Mouse (Mus musculus): ENCODE measurements at regions not wholly inside any gene's neighbourhood (a gene's known extent, or its start where the extent isn't known, plus 50 kb on each side); places are given as distances from the start of the nearest gene placed in this dataset.

DNA sequence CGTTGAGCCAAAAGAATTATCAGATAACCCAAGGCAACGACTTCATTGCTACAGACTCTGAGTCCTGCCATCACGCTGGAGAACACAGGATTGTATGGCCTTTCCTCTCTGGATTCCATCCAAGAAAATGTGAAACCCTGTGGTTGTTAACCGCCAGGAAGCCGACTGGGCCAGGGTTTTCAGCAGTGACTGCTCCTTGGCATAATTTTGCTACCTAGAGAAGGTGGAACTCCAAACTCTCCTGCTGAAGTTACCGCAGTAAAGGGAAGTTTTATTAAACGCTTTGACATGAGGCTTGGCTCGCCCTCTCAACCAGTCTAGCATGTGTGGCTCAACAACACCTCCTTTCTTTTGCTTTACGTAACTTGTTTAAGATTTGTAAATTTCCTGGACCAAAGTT is 116.9 kb downstream of the Wif1 start:
- DNase-seq (ENCODE audit: low spot score) = no peak

DNA sequence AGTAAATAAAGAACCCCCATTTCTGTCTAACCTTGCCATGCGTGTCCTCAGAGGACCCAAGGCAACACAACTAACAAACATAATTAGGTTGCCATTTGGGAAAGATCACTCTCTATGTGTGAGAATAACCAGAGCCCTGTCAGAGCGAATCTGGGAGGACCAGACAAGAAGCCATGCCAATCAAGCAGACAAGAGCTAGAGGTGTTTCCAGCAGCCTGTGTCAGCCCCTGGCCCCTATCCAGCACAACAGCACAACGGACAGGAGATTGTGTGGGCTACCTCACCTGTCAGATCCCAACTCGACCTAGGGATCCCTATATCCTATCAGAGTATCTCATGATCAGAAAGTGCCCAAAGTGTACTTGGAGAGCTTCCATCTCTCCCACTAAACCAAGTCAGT is 119.9 kb downstream of the Wif1 start:
- no peak for DNase-seq (ENCODE audit: low spot score)

DNA sequence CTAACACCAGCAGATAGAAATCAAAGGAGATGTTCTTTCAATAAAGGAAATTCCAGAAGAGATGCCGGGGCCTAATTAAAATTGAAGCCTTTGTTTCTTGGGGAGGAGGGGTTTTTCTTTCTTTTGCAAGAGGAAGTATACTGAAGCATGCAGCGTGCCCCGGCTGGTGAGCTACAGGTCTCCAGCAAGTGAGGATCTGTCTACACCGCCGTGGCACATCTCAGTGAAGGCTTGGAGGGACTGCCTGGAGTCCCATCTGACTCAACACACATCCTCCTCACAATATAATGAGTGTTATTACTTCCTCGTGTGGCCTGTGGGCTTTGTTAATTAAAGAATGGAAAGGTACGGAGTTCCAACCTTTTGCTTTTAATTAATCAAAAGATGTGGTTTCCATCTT is 126.7 kb downstream of the Wif1 start:
- no peak for DNase-seq (ENCODE audit: low spot score)

DNA sequence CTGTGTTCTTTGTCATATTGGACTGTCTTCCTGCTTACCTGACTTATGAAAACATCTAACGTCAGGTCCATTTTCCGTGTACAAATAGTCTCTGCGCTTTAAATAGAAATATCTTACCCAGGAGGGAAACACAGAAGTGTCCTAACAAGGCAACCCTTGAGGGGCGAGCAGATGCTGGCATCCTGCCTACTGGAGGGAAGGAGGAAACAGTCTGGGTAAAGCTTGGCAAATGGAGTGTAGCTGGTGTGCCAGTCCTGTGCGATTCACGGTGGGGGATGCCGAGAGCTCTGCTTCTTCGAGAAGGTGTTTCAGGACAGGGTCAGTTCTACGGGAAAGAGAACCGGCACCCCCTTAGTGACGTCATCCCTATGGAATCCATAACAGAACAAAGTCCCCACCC is 127.4 kb downstream of the Wif1 start:
- no peak for DNase-seq (ENCODE audit: low spot score)

DNA sequence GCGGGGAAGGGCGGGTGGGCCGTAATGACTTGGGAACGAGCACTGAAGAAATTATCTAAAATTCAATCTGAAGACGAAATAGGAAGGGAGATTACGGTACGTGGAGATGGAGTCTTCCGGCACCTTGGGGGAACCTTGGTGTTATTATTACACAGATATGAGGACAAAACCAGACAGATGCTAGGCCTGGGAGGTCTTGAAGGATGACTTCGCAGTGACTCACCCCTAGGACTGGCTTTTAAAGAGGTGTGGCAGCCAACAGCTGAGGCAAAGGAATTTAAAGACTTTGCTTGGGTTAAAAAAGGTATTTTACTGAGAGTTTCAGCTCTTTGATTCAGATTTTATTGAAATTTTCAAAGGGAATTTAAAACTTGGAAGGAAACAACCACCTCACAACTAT is 140.3 kb downstream of the Wif1 start:
- DNase-seq (ENCODE audit: low spot score) = no peak

DNA sequence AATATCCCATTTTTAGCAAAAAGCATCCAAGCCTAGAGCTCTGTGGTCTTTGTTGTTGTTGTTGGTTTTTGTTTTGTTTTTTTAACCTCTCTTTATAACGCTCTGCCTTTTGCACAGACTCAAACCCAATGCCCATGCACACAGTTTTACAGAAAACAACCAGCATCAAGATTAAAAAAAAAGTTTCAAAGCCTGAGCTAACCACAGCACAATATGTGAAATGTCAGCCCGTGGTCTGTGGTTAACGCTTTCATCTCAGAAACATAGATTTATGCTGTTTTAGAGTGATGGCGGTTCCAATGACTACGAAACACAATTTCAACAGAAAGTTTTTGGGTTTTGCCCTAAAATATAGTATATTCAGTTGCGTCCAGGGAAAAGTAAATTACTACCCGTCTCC is 155.4 kb downstream of the Wif1 start:
- DNase-seq (ENCODE audit: low spot score) = no peak

DNA sequence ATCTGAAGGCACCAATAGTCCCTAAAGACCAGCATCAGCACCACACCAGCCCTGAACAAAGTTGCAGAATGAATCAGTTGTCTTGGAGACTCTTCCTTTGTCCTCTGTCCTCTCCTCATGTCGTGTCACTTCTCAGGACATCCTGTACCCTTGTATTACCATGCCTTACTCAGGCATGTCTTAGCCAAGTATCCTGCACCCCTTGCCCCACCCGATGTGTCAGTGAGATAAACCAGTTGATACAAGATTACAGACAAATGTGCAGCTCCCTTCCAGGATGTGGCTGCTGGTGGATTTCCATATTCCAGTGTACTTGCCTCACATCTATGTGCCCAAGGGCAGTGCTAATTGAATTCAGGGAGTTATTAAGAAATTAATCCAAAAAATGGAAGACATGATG is 151.8 kb downstream of the Tbc1d30 start:
- no peak for DNase-seq (ENCODE audit: low spot score)

DNA sequence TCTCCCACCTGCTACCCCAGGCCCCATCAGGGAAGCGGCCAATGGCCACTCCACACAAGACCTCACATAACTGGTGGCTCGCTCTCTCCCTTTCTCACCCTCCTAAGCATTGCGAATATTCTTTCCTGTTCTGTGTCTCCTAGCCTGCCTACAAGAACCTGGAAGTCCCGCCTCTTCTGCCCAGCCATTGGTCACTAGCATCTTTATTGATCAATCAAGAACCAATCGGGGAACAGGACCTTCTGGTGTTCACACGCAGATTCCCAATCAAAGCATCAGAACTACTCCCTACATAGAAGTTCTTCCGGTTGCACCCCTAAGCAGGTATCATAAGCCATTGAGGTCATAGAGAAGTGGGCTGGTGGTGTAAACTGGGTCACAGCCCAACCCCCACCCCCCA is 148.5 kb downstream of the Tbc1d30 start:
- DNase-seq (ENCODE audit: low spot score) = no peak

DNA sequence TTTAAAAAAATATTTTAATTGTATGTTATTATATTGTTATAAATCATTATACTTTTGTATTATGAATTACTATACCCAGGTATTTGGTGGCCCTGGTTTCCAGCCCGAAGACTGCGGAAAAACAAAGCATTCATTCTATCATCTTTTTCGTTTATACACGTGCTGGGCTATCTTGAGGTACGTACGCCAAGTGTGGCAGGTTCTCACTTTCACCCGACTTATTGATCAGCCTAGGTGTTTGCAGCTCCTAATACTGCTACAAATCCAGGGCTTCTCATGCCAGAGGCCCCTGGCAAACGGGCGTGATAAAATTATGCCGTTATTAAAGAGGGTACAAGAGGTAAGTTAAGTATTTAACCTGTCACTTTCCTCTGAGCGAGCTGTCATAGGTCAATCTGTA is 145.5 kb downstream of the Tbc1d30 start:
- DNase-seq (ENCODE audit: low spot score) = no peak

DNA sequence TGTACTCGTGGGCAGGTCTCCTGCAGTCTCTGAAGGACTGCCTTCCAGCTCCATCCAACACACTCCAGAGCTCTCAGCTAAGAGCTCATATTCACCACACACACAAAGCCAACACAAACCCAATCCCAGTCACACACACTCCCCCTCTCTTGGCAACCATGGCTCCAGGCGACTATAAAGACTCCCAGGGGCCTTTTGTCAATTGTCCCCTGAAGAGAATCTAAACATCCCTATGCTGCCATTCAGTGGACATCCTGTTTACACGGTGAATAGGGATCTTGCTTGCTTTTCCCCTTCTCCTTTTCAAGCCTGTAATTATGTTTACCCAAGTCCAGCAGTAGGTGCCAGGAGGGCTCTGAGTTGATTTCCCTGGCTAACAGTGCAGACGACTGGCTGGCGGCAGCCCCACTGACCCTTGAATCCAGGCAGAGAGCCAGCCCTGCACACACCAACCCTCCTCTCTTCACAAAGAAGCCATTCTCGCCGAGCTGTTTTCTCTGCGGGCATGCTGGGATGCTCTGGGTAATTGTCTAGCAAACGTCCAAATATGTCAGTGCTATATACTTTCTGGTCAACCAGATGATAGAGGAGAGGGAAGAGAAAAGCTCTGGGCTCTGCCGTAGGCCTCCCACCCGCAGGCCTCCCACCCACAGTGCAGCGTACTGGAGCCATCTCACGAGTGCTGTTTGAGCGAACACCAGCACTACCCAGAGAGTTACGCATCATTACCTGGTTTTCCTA is 144.9 kb downstream of the Tbc1d30 start:
- peak; percentile 4 for DNase-seq (ENCODE audit: low spot score)

DNA sequence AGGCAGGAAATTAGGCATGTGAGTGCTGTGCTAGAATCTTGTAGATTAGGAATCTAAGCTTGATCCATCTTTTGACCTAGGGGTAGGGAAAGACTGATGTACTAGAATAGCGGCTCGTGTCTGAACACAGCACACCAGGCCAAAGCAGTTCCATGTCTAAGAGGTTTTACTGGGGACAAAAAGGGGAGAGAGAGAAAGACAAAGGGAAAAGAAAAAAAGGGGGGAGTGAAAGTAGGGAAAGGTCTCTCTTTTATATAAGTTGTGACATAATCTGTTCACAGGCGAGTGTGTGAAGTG is 144.4 kb downstream of the Tbc1d30 start:
- DNase-seq (ENCODE audit: low spot score) = no peak
